Mouse (Mus musculus): ENCODE measurements at regions not wholly inside any gene's neighbourhood (a gene's known extent, or its start where the extent isn't known, plus 50 kb on each side); places are given as distances from the start of the nearest gene placed in this dataset.
"Not testable (repeated sequence)": the region's sequence is repeated elsewhere in the genome, so short reads cannot be mapped to it uniquely, and the experiment has no call there.

- Histone ChIP-seq H3K9ac (no peak overlapping the region), H3K4me1 (replicated peaks) (no peaks in the 10 kb centered on the region), H3K9me3 (replicated peaks) (peaks cover 10% of the 10 kb centered on the region), H3K27me3 (replicated peaks) (no peaks in the 10 kb centered on the region), H3K27ac (ENCODE audit: poor library complexity, severe bottlenecking) (no peak overlapping the region), H3K36me3 (no peaks in the 10 kb centered on the region), H3K4me3 (no peak overlapping the region), H3K4me2 (no peak overlapping the region)
- ATAC-seq (ENCODE audit: insufficient number of reproducible peaks, low FRiP score): no peak
Observed at GRCm38 (mm10) chr16:31560426-31560825, 102.8 kb upstream of the Dlg1 start.

- no peak for ATAC-seq (ENCODE audit: insufficient number of reproducible peaks, low FRiP score)
- WGBS: 85% methylated on average over 5 of the region's 5 CpGs
- no peaks in the 10 kb centered on the region for H3K9me3 ChIP-seq (replicated peaks)
- no peak overlapping the region for H3K4me3 ChIP-seq
- no peak overlapping the region for H3K27ac ChIP-seq (ENCODE audit: poor library complexity, severe bottlenecking)
- no peaks in the 10 kb centered on the region for H3K4me1 ChIP-seq (replicated peaks)
- H3K36me3 ChIP-seq: no peaks in the 10 kb centered on the region
- H3K27me3 ChIP-seq (replicated peaks): no peaks in the 10 kb centered on the region
- H3K9ac ChIP-seq: no peak overlapping the region
- H3K4me2 ChIP-seq: no peak overlapping the region
Observed at GRCm38 (mm10) chr16:31564926-31565325, 98.3 kb upstream of the Dlg1 start.

- H3K4me3 ChIP-seq: no peak overlapping the region
- H3K4me1 ChIP-seq (replicated peaks): 0 out of 2 replicates have a peak, but pooled peaks cover 2% of the 10 kb centered on the region
- no peak overlapping the region for H3K4me2 ChIP-seq
- H3K36me3 ChIP-seq: no peaks in the 10 kb centered on the region
- no peaks in the 10 kb centered on the region for H3K27me3 ChIP-seq (replicated peaks)
- 0 out of 2 replicates have a peak, but pooled peaks cover 3% of the 10 kb centered on the region for H3K9me3 ChIP-seq (replicated peaks)
- H3K27ac ChIP-seq (ENCODE audit: poor library complexity, severe bottlenecking): no peak overlapping the region
- H3K9ac ChIP-seq: no peak overlapping the region
- no peak for ATAC-seq (ENCODE audit: insufficient number of reproducible peaks, low FRiP score)
- 82% methylated on average over 6 of the region's 6 CpGs for WGBS
Observed at GRCm38 (mm10) chr16:31568316-31568715, 94.9 kb upstream of the Dlg1 start.

GRCm38 (mm10) chr16:31569871-31570270 is 93.4 kb upstream of the Dlg1 start:
- H3K27ac ChIP-seq (ENCODE audit: poor library complexity, severe bottlenecking): no peak overlapping the region
- no peaks in the 10 kb centered on the region for H3K27me3 ChIP-seq (replicated peaks)
- H3K4me2 ChIP-seq: no peak overlapping the region
- no peak overlapping the region for H3K9ac ChIP-seq
- 0 out of 2 replicates have a peak, but pooled peaks cover 2% of the 10 kb centered on the region for H3K4me1 ChIP-seq (replicated peaks)
- ATAC-seq (ENCODE audit: insufficient number of reproducible peaks, low FRiP score): no peak
- no peak overlapping the region for H3K4me3 ChIP-seq
- WGBS: 85% methylated on average over 6 of the region's 6 CpGs
- H3K9me3 ChIP-seq (replicated peaks): 0 out of 2 replicates have a peak, but pooled peaks cover 3% of the 10 kb centered on the region
- no peaks in the 10 kb centered on the region for H3K36me3 ChIP-seq

GRCm38 (mm10) chr16:31570311-31571139 is 92.7 kb upstream of the Dlg1 start:
- Histone ChIP-seq H3K36me3 (no peaks in the 10 kb centered on the region), H3K9me3 (replicated peaks) (0 out of 2 replicates have a peak, but pooled peaks cover 3% of the 10 kb centered on the region), H3K4me1 (replicated peaks) (peaks cover 7% of the 10 kb centered on the region; the same call in 1 of the 2 replicates), H3K4me3 (no peak overlapping the region), H3K27ac (ENCODE audit: poor library complexity, severe bottlenecking) (no peak overlapping the region), H3K9ac (no peak overlapping the region), H3K27me3 (replicated peaks) (no peaks in the 10 kb centered on the region), H3K4me2 (no peak overlapping the region)
- WGBS: 82% methylated on average over 20 of the region's 20 CpGs
- ATAC-seq (ENCODE audit: insufficient number of reproducible peaks, low FRiP score): no peak

- H3K4me1 ChIP-seq (replicated peaks): peaks cover 20% of the 10 kb centered on the region; the same call in 1 of the 2 replicates
- not testable (repeated sequence) for H3K27ac ChIP-seq (ENCODE audit: poor library complexity, severe bottlenecking); H3K36me3 ChIP-seq; ATAC-seq (ENCODE audit: insufficient number of reproducible peaks, low FRiP score); H3K27me3 ChIP-seq (replicated peaks); H3K9ac ChIP-seq; H3K4me2 ChIP-seq; H3K4me3 ChIP-seq; H3K9me3 ChIP-seq (replicated peaks)
- 83% methylated on average over 9 of the region's 9 CpGs for WGBS
Observed at GRCm38 (mm10) chr16:31573833-31574232, 89.4 kb upstream of the Dlg1 start.

- H3K4me3 ChIP-seq: peak overlapping the region; percentile 2; the same call in 1 of the 2 replicates
- not testable (repeated sequence) for H3K36me3 ChIP-seq; H3K9ac ChIP-seq; H3K27ac ChIP-seq (ENCODE audit: poor library complexity, severe bottlenecking); H3K9me3 ChIP-seq (replicated peaks); H3K27me3 ChIP-seq (replicated peaks); ATAC-seq (ENCODE audit: insufficient number of reproducible peaks, low FRiP score)
- H3K4me1 ChIP-seq (replicated peaks): peaks cover 20% of the 10 kb centered on the region; the same call in 1 of the 2 replicates
- H3K4me2 ChIP-seq: peak overlapping the region; percentile 48
- WGBS: 19% methylated on average over 11 of the region's 11 CpGs
Observed at GRCm38 (mm10) chr16:31575646-31576045, 87.6 kb upstream of the Dlg1 start.

GRCm38 (mm10) chr16:31576422-31576821 is 86.8 kb upstream of the Dlg1 start:
- Histone ChIP-seq H3K27me3 (replicated peaks) (no peaks in the 10 kb centered on the region), H3K27ac (ENCODE audit: poor library complexity, severe bottlenecking) (no peak overlapping the region), H3K36me3 (no peaks in the 10 kb centered on the region), H3K9me3 (replicated peaks) (0 out of 2 replicates have a peak, but pooled peaks cover 3% of the 10 kb centered on the region), H3K4me3 (no peak overlapping the region), H3K4me2 (no peak overlapping the region), H3K9ac (no peak overlapping the region), H3K4me1 (replicated peaks) (peaks cover 18% of the 10 kb centered on the region; the same call in 1 of the 2 replicates)
- ATAC-seq (ENCODE audit: insufficient number of reproducible peaks, low FRiP score): no peak
- 59% methylated on average over 8 of the region's 8 CpGs for WGBS

- no peak for ATAC-seq (ENCODE audit: insufficient number of reproducible peaks, low FRiP score)
- Histone ChIP-seq H3K9ac (no peak overlapping the region), H3K27ac (ENCODE audit: poor library complexity, severe bottlenecking) (no peak overlapping the region), H3K4me1 (replicated peaks) (peaks cover 18% of the 10 kb centered on the region; the same call in 1 of the 2 replicates), H3K9me3 (replicated peaks) (0 out of 2 replicates have a peak, but pooled peaks cover under 1% of the 10 kb centered on the region), H3K27me3 (replicated peaks) (no peaks in the 10 kb centered on the region), H3K36me3 (no peaks in the 10 kb centered on the region), H3K4me3 (no peak overlapping the region), H3K4me2 (no peak overlapping the region)
- WGBS: 71% methylated on average over 7 of the region's 7 CpGs
Observed at GRCm38 (mm10) chr16:31577347-31577746, 85.9 kb upstream of the Dlg1 start.

GRCm38 (mm10) chr16:31579318-31579717 is 83.9 kb upstream of the Dlg1 start:
- no peak for ATAC-seq (ENCODE audit: insufficient number of reproducible peaks, low FRiP score)
- 81% methylated on average over 3 of the region's 3 CpGs for WGBS

GRCm38 (mm10) chr16:31580779-31581178 is 82.5 kb upstream of the Dlg1 start:
- H3K4me1 ChIP-seq (replicated peaks): peaks cover 10% of the 10 kb centered on the region; the same call in 1 of the 2 replicates
- ATAC-seq (ENCODE audit: insufficient number of reproducible peaks, low FRiP score): no peak
- no peaks in the 10 kb centered on the region for H3K27me3 ChIP-seq (replicated peaks)
- H3K27ac ChIP-seq (ENCODE audit: poor library complexity, severe bottlenecking): no peak overlapping the region
- no peak overlapping the region for H3K4me2 ChIP-seq
- H3K4me3 ChIP-seq: no peak overlapping the region
- WGBS: 92% methylated on average over 6 of the region's 6 CpGs
- H3K9me3 ChIP-seq (replicated peaks): no peaks in the 10 kb centered on the region
- H3K9ac ChIP-seq: no peak overlapping the region
- H3K36me3 ChIP-seq: no peaks in the 10 kb centered on the region

More at GRCm38 (mm10) chr16:31579318-31579717, 83.9 kb upstream of the Dlg1 start:
- Histone ChIP-seq H3K36me3 (no peaks in the 10 kb centered on the region), H3K9ac (no peak overlapping the region), H3K4me2 (no peak overlapping the region), H3K27me3 (replicated peaks) (no peaks in the 10 kb centered on the region), H3K9me3 (replicated peaks) (no peaks in the 10 kb centered on the region), H3K27ac (ENCODE audit: poor library complexity, severe bottlenecking) (no peak overlapping the region), H3K4me1 (replicated peaks) (peaks cover 18% of the 10 kb centered on the region; the same call in 1 of the 2 replicates), H3K4me3 (no peak overlapping the region)

Measured in heart, embryonic 12.5 days (tissue).